Comparison of ENCODE assay signal across 8 mouse cellular contexts in the genomic region with DNA sequence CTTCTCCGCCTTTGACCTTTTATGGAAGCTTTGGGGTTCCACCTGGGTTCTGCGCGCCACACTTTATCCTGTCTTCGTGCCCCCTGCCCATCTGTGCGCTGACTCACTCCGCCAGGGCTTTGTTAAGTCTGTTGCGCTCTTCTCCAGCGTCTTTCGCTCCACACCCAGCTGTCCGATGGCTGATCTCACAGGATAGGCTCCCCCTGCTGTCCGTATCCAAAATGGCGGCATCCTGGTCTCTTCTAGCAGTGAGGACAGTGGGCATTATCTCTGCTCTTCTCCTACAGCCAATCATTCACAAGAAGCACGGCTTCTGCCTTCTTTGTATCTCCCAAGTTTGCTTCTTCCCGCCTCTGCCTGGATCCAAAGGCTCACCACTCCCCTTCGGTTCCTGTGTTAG. TPM values are rescaled to one million over a fixed set of nuclear protein-coding genes. Genes with fewer than 3 reads are reported as not detected.
DNase-seq lines count a peak whose midpoint lies in the region; ATAC-seq and TF ChIP-seq lines count a peak whose summit lies in the region.

No protein-coding gene starts in this region.

- no peak overlapping the region for H3K9ac ChIP-seq in hindbrain, embryonic 12.5 days

- H3K36me3 ChIP-seq in hindbrain, embryonic 12.5 days = no peaks in the 10 kb centered on the region

- peaks cover 10% of the 10 kb centered on the region for H3K27me3 ChIP-seq in hindbrain, embryonic 12.5 days

- WGBS in hindbrain, embryonic 12.5 days = 16% methylated on average over 15 of the region's 15 CpGs

- H3K4me3 ChIP-seq in layer of hippocampus, adult 2 months = no peak overlapping the region
- no peak overlapping the region for H3K4me3 ChIP-seq in hindbrain, embryonic 12.5 days

- no peak overlapping the region for H3K27ac ChIP-seq in layer of hippocampus, adult 2 months
- H3K27ac ChIP-seq in hindbrain, embryonic 12.5 days = no peak overlapping the region

- peak; percentile 52; the same call in 1 of the 2 replicates for ATAC-seq in hindbrain, embryonic 12.5 days (ENCODE audit: low FRiP score)
- ATAC-seq in megakaryocyte-erythroid progenitor cell, adult 5-6 weeks (replicated peaks; ENCODE audit: low FRiP score, low TSS enrichment, poor library complexity, severe bottlenecking) = 0 out of 2 replicates have a peak, but pooled peaks have one; percentile 47
- ATAC-seq in erythroid progenitor cell, adult 5-6 weeks (replicated peaks; ENCODE audit: low FRiP score, poor library complexity, severe bottlenecking) = no peak

- peaks cover 5% of the 10 kb centered on the region for H3K4me1 ChIP-seq in hindbrain, embryonic 12.5 days

- H3K9me3 ChIP-seq in hindbrain, embryonic 12.5 days (replicated peaks) = no peaks in the 10 kb centered on the region

- peak; percentile 60 for TF ChIP-seq CTCF in layer of hippocampus, adult 2 months (conservative IDR thresholded peaks at IDR 0.05)

- DNase-seq in layer of hippocampus, adult 2 months (ENCODE audit: low spot score in 2 of 2) = no peak
- no peak for DNase-seq in layer of hippocampus, adult 11-12 months (ENCODE audit: low spot score)
- peak; percentile 74 for DNase-seq in embryo, embryonic 9.5 days (ENCODE audit: extremely low spot score)
- DNase-seq in B cell, adult 2 months = no peak
- no peak for DNase-seq in frontal cortex, postnatal 14 days (ENCODE audit: low spot score in 2 of 2)

- H3K4me2 ChIP-seq in hindbrain, embryonic 12.5 days (replicated peaks) = peak overlapping the region; percentile 37

RNA-seq across cellular contexts. Expression of a gene that starts 23.8 kb away (rescaled TPM):
- total RNA-seq in layer of hippocampus, adult 2 months (2021) = under 1 TPM; 0.25 to 0.56 TPM
- polyA plus RNA-seq in hindbrain, embryonic 12.5 days (2016; fragmentation: Nextera tagmentation; extraction: Ambion mirVana) = 18.4 and 18.9 TPM in 2 replicates
- not detected in 2 replicates for total RNA-seq in megakaryocyte-erythroid progenitor cell, adult 5-6 weeks (2014; fragmentation: Nextera tagmentation)
- total RNA-seq in megakaryocyte-erythroid progenitor cell, adult 5-6 weeks (2017) = not detected in 2 replicates
- total RNA-seq in erythroid progenitor cell, adult 5-6 weeks (2015; ENCODE audit: low replicate concordance) = not detected in 2 replicates
- total RNA-seq in erythroid progenitor cell, adult 5-6 weeks (2017; ENCODE audit: low replicate concordance) = not detected in 2 replicates
